Mouse (Mus musculus): ENCODE data around the gene Gm49333.
"Not testable (repeated sequence)": the region's sequence is repeated elsewhere in the genome, so short reads cannot be mapped to it uniquely, and the experiment has no call there.

Gene Gm49333

DNA sequence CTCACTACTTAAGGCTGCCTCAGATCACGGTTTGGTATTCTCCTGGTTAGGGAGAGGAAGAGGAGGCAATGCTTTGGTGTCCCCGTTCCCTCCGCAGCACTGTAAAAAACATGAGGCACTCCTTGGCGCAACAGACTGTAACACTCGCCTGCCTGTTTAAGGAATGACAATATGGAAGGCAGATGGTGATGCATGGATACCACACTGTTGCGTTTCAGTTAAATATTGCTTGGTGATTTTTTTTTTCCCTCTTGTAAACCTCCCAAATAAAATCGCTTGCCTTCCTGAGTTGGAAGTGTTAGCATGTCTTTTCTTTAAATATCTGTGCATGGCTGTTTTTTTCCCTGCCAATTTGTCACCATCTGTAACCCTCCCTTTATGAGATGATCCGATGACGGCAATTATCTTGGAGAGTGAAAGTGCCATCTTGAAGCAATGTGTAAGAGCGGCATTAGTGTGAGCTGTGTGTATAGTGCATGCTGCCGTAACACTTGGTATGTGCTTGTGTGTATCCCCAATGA, 17.5 kb downstream of the Gm49333 start:
- no peak for DNase-seq (ENCODE audit: low spot score)

DNA sequence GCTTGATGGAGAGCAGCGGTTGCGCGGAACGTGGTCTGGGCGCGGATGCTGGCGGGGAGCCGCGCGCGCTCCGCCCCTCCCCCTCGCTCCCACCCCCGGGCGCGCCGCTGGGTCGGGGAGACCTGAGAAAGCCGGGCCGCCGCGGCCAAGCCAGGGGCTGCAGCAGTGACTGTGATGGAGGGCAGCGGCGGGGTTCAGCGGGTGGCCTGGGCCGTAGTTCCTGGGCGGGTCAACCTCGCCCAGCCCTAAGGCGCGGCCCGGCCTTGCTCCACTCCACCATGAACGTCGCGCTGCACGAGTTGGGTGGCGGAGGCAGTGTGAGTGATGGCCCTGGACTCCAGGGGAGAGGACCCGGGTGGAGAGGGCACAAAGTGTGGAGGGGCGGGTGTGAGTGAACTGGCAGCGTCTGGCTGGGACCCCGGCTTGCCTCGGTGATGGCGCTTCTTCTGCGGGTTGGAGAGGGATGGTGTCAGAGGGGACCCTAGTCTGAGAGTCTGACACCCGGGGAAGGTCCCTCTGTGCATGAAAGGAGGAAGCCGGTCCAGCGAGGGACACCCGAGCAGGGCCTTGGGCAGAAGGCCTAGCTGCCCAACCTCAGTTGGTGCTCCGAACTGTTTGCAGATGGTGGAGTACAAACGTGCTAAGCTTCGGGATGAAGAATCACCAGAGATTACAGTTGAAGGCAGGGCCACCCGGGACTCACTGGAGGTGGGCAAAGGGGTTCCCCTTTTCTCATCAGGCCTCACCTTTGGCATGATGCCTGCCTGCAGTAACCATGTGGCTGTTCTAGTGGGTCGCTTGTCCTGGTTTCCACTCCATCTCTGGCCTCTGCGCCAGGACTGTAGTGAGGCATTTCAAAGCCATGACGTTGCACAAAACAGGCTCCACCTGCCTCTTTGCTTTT, 18.6 kb downstream of the Gm49333 start, which contains the start of gene Ece2:
Ece2 (plus strand) TSS at position 98 of the 904 bp plus-strand sequence.
- DNase-seq (ENCODE audit: low spot score) = peak; percentile 17

DNA sequence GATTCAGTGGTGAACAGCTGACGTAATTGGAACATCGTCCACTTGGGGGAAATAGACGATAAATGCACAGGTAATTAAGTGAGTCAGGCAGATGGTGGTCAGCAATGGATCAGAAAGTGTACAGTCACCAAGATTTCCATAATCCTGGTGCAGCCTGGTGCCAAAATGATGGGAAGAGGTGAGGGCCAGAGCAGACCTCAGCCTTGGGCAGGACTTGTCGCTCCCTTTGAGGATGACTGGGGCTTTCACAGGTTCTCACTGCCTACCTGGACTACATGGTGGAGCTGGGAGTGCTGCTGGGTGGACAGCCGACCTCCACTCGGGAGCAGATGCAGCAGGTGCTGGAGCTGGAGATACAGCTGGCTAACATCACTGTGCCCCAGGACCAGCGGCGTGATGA, 26.0 kb downstream of the Gm49333 start:
- DNase-seq (ENCODE audit: low spot score) = no peak

DNA sequence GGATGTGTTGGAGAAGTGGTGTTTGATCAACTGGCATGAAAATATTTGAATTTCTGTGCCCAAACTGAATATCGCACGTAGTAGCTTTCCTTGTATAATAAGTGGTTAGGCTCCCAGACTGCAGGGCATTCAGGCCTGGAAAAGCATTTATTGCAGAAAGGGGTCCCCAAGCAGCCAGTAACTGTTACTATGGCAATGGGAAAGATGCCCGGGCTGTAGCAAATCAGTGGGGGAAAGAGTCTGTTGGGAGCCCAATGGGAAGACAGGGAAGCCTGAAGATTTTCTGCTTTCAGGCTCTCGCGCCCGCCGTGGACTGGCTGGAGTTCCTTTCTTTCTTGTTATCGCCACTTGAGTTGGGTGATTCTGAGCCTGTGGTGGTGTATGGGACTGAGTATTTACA, 27.0 kb downstream of the Gm49333 start:
- DNase-seq (ENCODE audit: low spot score) = no peak

DNA sequence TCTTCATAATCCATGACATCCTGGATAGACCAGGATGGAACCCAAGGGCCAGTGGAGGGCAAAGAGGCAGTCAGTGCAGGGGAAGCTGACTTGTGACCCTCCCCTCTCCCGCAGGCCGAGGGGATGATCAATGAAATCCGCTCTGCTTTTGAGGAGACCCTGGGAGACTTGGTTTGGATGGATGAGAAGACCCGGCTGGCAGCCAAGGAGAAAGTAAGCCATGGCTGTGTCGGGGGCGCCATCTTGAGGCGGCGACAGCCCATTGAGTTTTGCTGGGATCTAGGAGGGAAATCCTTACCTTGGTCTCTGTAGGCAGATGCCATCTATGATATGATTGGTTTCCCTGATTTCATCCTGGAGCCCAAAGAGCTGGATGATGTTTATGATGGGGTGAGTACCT, 30.8 kb downstream of the Gm49333 start:
- no peak for DNase-seq (ENCODE audit: low spot score)

DNA sequence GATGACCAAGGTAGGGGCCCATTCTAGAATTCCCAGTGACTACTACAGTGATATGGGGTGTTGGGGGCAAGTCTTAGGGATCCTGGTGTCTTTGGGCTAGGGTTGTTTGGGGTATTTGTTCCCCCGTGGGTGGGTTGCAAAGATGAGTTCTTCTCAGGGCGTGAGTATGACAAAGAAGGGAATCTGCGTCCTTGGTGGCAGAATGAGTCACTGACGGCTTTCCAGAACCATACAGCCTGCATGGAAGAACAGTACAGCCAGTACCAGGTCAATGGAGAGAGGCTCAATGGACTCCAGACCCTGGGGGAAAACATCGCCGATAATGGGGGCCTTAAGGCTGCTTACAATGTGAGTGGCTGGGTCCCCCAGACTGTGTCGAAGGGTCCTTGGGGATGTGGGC, 32.5 kb downstream of the Gm49333 start:
- no peak for DNase-seq (ENCODE audit: low spot score)

DNA sequence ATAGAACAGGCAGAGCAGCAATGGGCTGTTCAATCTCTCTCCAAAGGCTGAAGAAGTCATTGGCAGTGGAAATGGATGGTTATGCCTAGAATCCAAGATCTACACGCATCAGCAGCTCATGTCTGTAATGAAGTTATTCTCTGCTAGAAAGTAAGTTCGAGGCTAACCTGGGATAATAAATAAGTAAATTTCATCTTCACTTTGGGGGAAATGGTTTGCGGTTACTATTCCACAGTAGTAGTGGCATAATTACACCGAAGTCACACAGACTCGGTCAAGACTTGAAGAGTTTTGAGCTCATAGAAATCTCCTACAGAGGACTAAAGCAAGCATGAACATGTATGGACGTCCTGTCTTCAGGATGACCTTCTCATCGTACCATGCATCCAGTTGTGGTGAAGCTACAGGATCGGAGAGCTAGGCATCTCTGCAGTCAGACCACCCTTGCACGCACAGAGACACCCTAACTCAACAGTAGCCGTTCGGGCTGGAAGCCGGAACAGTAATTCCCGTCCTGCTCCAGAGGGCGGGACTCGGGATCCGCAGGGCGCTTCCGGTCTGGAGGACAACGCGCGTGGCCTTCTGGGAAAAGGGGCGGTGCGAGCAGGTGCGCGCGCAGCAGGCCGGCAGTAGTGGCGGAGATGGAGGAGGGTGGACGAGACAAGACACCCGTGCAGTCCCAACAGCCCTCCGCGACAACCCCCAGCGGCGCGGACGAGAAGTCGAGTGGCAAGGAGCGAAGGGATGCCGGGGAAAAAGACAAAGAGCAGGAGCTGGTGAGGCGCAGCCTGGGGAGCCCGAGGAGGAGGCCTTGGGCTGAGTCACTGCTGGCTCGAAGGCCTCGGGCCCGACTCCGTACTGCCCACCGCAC, 39.9 kb downstream of the Gm49333 start, which contains the start of gene Psmd2:
Psmd2 (plus strand) TSS at position 577 of the 871 bp plus-strand sequence.
- peak; percentile 97 for DNase-seq (ENCODE audit: low spot score)

DNA sequence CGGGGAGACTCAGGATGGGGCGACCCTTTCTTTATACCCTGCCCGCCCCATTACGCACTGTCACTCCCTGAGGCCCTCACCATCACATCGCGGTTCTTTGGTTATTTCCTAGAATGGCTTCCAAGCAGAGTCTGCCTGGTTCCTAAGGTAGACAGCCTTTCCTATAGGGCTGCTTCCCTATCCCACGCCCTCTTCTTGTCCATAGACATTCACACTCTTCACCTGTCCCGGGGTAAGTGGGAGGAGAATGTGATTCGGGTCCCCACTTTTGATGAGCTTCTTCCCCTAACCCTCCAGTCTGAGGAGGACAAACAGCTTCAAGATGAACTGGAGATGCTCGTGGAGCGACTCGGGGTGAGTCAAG, 40.5 kb downstream of the Gm49333 start:
- DNase-seq (ENCODE audit: low spot score) = no peak

DNA sequence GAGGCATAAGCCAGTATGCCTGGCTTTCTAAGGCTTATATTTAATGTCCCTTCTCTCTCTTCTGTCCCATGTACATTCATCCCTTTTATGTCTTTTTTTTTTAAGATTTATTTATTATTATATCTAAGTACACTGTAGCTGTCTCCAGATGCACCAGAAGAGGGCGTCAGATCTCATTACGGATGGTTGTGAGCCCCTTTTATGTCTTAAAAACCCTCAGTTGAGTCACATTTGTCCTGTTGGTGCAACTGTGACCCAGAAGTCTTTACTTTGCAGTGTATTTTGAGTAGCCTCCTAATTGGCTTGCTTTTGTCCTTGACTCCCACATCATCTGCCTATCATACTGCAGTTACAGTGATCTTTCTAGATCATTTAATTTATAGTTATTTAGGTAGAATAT, 41.9 kb downstream of the Gm49333 start:
- DNase-seq (ENCODE audit: low spot score) = no peak

DNA sequence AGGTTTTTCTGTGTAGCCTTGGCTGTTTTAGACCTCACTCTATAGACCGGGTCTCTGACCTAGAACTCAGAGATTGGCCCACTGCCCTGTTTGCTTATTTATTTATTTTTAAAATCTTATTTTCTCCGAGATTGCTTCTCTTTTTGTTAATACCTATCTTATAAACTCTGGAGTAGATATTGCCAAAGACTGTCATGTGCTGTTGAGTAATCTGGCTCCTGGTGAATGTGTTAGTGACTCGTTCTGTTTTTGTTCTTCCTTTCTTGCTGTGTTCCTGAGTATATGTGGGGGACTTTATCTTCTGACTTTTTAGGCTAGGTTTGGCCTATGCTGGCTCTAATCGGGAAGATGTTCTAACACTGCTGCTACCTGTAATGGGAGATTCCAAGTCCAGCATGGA, 46.3 kb downstream of the Gm49333 start:
- DNase-seq (ENCODE audit: low spot score) = no peak

DNA sequence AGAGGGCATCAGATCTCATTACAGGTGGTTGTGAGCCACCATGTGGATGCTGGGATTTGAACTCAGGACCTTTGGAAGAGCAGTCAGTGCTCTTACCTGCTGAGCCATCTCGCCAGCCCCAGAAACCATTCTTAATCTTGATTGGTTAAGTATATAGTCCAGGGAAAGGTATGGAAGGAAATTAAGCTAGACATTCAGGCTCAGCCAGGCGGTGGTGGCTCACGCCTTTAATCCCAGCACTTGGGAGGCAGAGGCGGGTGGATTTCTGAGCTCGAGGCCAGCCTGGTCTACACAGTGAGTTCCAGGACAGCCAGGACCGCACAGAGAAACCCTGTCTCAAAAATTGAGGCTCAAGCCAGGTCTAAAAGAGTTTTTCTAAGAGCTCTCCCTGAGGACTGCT, 56.6 kb downstream of the Gm49333 start, which contains the start of gene Eif4g1:
Eif4g1 (plus strand) TSS at position 301 of the 400 bp plus-strand sequence.
- not testable (repeated sequence) for DNase-seq (ENCODE audit: low spot score)

DNA sequence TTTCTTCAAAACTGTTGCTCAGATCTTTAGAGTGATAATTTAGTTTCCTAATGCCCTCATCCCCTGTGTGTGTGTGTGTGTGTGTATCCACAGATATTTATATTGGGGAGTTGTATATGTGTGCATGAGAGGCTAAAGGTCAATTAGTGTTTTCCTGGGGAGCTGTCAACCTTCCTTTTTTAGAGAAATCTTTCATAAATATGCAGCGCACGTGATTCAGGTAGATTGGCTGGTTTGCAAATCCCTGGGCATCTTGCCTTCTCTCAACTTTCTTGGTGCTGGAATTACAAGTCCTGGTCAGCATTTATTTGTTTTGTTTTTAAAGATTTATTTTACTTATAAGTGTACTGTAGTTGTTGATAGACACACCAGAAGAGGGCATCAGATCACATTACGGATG, 58.9 kb downstream of the Gm49333 start:
- no peak for DNase-seq (ENCODE audit: low spot score)

DNA sequence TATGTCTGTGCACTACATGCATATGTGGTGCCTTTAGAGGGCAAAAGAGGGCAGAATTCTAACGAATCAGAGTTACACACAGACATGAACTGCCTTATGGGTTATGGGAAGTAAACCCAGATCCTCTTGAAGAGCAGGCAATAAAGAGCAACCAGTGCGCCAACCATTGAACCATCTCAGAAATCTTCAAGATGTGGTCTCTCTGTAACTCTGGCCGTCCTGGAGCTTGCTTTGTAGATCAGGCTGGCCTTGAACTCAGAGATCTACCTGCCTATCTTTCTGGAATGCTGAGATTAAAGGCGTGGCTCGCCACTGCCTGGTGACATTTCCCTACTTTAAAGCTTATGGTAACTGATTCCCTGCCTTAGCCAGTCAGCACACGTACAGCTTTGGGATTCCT, 60.5 kb downstream of the Gm49333 start:
- DNase-seq (ENCODE audit: low spot score) = no peak

DNA sequence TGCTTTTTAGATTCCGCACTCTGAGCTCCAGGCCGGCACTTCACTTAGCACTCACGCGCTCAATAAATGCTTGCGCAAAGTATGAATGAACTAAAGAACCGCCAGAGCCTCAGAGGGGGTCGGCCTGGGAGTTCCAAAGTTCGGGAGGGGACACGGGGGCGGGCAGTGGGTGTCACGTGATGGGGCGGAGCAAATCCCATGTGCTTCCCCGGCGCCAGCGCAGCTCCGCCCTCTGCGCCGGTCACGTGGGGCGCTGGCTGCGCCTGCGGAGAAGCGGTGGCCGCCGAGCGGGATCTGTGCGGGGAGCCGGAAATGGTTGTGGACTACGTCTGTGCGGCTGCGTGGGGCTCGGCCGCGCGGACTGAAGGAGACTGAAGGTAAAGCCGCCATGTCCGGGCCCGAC, 61.1 kb downstream of the Gm49333 start:
- DNase-seq (ENCODE audit: low spot score) = peak; percentile 96

DNA sequence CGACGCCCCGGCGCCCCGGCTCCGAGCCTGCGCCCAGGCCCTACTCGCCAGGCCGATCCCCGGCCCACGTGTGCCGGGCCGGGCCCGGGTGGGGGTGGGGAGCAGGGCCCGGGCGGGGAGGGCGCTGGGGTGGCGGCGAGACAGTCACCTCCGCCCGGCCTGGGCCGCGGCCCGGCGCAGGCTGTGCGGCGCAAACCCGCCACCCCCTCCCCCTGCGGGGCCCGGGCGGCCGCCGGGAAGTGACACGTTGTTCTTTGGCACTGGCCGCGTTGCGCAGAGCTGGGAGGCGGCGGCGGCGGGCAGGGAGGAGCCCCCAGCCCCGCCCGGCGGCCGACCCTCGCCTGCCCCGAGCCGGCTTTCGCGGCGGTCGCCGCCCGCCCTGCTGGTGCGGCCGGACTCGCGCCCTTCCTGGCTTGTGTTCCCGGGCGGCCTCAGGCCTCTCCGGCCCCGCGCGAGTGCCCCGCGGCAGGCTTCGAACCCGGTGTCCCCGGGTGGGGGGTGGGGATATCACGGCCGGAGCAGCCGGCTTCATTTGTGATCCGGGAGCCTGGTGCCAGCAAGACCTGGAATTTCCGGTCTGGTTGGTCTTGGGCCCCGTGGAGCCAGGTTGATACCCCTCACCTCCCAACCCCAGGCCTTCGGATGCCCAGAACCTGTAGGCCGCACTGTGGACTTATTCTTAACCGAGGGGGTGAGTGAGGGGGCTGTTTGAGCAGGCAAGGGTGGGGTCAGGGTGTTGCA, 61.7 kb downstream of the Gm49333 start:
- peak; percentile 68 for DNase-seq (ENCODE audit: low spot score)

DNA sequence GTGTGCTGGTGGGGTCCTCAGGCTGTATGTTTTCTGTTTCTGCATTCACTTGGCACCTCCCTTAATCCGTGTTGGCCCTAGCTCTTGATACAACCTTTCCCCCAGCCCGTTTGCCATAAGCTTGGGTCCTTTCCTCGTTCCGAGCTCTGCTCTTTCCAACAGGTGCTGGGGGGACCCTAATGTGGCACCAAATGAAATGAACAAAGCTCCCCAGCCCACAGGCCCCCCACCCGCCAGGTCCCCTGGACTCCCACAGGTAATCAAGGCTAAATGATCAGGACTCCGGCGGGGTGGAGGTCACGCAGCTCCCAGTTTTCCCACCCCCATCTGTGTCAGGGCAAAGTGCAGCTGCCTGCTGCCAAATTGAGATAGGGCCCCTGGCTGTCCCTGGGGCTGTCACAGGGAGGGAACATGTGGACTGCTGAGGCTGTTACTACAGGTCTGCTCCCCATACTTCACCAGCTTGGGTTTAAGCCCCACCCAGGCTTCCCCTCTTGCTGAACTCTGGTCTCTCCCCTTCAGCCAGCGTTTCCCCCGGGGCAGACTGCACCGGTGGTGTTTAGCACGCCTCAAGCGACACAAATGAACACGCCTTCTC, 62.4 kb downstream of the Gm49333 start:
- peak; percentile 35 for DNase-seq (ENCODE audit: low spot score)

DNA sequence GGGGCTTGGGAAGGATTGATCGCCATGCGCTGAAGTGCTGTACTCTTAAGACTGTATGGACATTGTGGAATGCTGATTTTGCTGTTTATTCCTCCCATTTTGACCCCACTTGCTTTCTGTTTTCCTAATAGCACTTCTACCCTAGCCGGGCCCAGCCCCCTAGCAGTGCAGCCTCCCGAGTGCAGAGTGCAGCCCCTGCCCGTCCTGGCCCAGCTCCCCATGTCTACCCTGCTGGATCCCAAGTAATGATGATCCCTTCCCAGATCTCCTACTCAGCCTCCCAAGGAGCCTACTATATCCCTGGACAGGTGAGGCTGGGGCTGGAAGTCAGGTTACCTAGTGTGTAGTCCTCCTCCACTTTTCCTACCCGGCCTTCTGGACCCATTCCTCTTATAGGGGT, 63.8 kb downstream of the Gm49333 start:
- DNase-seq (ENCODE audit: low spot score) = no peak

DNA sequence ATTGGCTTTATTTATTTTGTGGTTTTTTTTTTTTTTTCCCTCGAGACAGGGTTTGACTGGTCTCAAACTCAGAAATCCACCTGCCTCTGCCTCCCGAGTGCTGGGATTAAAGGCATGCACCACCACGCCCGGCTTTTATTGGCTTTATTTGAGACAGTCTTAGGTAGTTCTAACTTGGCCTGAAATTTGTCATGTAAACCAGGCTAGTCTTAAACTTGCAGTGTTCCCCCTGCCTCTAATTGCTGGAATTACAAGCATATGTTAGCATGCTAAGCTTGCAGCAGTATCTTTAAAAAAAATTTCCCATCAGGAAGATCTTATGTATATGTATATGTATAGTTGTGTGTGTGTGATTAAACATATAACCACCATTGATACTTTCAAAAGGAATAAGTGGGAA, 65.3 kb downstream of the Gm49333 start:
- DNase-seq (ENCODE audit: low spot score) = no peak

DNA sequence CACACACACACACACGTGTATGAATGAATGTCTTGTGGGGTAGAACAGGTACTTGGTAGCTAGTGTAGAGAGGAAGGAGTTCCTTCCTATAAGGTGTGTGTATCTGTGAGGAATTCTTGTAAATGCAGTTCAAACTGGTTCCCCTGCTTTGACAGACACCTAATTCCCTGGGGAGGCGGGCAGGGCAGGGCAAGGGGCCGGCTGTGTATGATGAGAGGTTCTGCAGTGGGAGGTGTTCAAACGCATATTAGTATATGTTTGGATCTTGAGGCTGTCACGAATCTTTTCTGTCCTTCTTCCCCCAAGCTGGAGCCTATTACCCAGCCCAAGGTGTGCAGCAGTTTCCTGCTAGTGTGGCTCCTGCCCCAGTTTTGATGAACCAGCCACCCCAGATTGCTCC, 66.0 kb downstream of the Gm49333 start:
- no peak for DNase-seq (ENCODE audit: low spot score)

DNA sequence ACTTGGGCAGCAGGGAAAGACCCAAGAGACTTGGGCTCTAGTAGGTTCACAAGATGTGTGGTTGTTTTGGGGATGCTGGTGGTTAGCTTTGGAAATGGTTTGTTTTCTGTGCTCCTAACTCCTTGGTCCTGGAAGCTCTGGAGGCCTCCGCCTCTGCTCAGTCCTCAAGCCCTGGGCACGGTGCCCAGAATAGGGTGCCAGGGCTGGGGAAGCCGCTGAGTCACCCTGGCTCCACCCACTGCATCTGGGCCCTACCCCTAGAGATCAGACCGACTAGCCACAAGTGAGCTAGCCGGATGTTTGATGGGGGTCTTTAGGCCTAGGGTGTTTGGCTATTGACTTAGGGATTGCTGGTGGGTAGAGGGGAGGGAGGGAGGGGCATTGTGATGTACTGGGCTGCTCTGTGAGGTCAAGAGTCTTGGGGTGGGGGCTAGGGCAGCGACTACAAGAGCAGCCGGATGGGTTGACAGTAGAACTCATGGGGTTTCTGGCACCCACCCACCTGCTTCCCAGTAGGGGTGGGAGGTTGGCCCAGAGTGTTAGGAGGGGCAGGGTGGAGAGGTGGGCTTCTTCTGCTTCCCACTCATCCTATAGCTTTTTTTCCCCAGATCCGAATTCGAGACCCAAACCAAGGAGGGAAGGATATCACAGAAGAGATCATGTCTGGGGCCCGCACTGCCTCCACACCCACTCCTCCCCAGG, 66.7 kb downstream of the Gm49333 start:
- peak; percentile 58 for DNase-seq (ENCODE audit: low spot score)

DNA sequence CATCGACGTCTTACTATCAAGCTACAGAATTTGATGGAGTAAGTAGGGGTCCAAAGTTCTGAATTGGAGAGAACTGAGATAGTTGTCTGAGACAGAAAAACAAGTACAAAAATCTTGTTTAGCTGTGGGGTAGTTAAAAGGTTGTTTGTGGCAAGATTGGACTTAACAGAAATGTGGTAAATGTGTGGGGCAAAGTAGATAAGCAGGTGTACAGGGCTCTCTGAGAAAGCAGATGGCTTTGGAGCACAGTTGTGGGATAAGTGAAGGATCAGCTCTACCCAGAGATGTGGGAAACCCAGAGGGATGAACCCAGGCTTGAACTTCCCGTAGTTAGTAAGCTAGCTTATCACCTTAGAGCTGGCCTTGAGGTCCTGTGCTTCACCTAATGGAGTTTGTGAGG, 79.4 kb downstream of the Gm49333 start:
- no peak for DNase-seq (ENCODE audit: low spot score)
